Mouse (Mus musculus): ENCODE measurements at regions not wholly inside any gene's neighbourhood (a gene's known extent, or its start where the extent isn't known, plus 50 kb on each side); places are given as distances from the start of the nearest gene placed in this dataset.

DNA sequence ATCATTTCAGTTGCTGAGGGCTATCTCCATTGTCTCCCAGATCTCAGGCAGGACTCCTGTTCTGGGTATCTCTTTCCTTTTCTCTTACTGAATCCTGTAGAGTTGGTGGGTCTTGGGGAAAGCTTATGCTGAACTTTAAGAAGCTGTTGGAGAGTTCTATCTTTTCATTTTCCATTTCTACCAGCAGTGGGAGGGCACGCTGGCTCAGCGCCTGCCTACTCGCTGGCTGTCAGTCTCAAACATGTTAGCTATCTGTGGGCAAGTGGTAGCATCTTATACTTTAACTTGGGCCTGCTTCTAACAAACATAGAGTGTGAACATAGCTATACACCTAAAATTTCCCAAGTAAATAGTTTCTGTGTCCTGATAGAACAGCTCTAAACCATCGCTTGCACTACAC lies 125.2 kb upstream of the Pum3 start:
- DNase-seq (ENCODE audit: low spot score): no peak
- H3K9me3 ChIP-seq (replicated peaks): no peaks in the 10 kb centered on the region
- no peak overlapping the region for H3K27ac ChIP-seq (replicated peaks)
- H3K27me3 ChIP-seq (ENCODE audit: low read depth, poor library complexity, severe bottlenecking): no peaks in the 10 kb centered on the region
- no peaks in the 10 kb centered on the region for H3K4me1 ChIP-seq
- 91% methylated on average over 4 of the region's 4 CpGs for WGBS
- H3K36me3 ChIP-seq: no peaks in the 10 kb centered on the region
- H3K4me3 ChIP-seq: no peak overlapping the region

- DNase-seq (ENCODE audit: low spot score): no peak
- Histone ChIP-seq H3K27me3 (ENCODE audit: low read depth, poor library complexity, severe bottlenecking) (no peaks in the 10 kb centered on the region), H3K36me3 (no peaks in the 10 kb centered on the region), H3K4me1 (no peaks in the 10 kb centered on the region), H3K27ac (replicated peaks) (no peak overlapping the region), H3K4me3 (no peak overlapping the region), H3K9me3 (replicated peaks) (no peaks in the 10 kb centered on the region)
- WGBS: 80% methylated on average over 11 of the region's 11 CpGs
Measured at GRCm38 (mm10) chr19:27553266-27553665, 123.6 kb upstream of the Pum3 start.

- Histone ChIP-seq H3K4me3 (no peak overlapping the region), H3K36me3 (no peaks in the 10 kb centered on the region), H3K9me3 (replicated peaks) (no peaks in the 10 kb centered on the region), H3K27me3 (ENCODE audit: low read depth, poor library complexity, severe bottlenecking) (peaks cover 6% of the 10 kb centered on the region; the same call in 1 of the 2 replicates), H3K27ac (replicated peaks) (no peak overlapping the region), H3K4me1 (peaks cover 14% of the 10 kb centered on the region)
- 87% methylated on average over 3 of the region's 3 CpGs for WGBS
- DNase-seq (ENCODE audit: low spot score): no peak
Measured at GRCm38 (mm10) chr19:27537746-27538145, 108.1 kb upstream of the Pum3 start.

- 70% methylated on average over 9 of the region's 9 CpGs for WGBS
- no peak overlapping the region for H3K4me3 ChIP-seq
- no peak for DNase-seq (ENCODE audit: low spot score)
Measured at GRCm38 (mm10) chr19:27537066-27537465, 107.4 kb upstream of the Pum3 start.

GRCm38 (mm10) chr19:27527940-27528558 lies 98.4 kb upstream of the Pum3 start:
- Histone ChIP-seq H3K9me3 (replicated peaks) (no peaks in the 10 kb centered on the region), H3K27me3 (ENCODE audit: low read depth, poor library complexity, severe bottlenecking) (no peaks in the 10 kb centered on the region), H3K36me3 (no peaks in the 10 kb centered on the region), H3K27ac (replicated peaks) (no peak overlapping the region), H3K4me1 (no peaks in the 10 kb centered on the region), H3K4me3 (no peak overlapping the region)
- DNase-seq (ENCODE audit: low spot score): no peak
- WGBS: 87% methylated on average over 6 of the region's 6 CpGs

More at GRCm38 (mm10) chr19:27537066-27537465, 107.4 kb upstream of the Pum3 start:
- Histone ChIP-seq H3K36me3 (no peaks in the 10 kb centered on the region), H3K9me3 (replicated peaks) (no peaks in the 10 kb centered on the region), H3K27me3 (ENCODE audit: low read depth, poor library complexity, severe bottlenecking) (peaks cover 2% of the 10 kb centered on the region; the same call in 1 of the 2 replicates), H3K27ac (replicated peaks) (no peak overlapping the region), H3K4me1 (peaks cover 14% of the 10 kb centered on the region)

GRCm38 (mm10) chr19:27519326-27520061 lies 89.9 kb upstream of the Pum3 start:
- DNase-seq (ENCODE audit: low spot score): no peak
- no peaks in the 10 kb centered on the region for H3K4me1 ChIP-seq
- no peaks in the 10 kb centered on the region for H3K27me3 ChIP-seq (ENCODE audit: low read depth, poor library complexity, severe bottlenecking)
- no peaks in the 10 kb centered on the region for H3K9me3 ChIP-seq (replicated peaks)
- WGBS: 85% methylated on average over 5 of the region's 5 CpGs
- no peaks in the 10 kb centered on the region for H3K36me3 ChIP-seq
- H3K4me3 ChIP-seq: no peak overlapping the region
- H3K27ac ChIP-seq (replicated peaks): no peak overlapping the region

- Histone ChIP-seq H3K27me3 (ENCODE audit: low read depth, poor library complexity, severe bottlenecking) (no peaks in the 10 kb centered on the region), H3K36me3 (no peaks in the 10 kb centered on the region), H3K27ac (replicated peaks) (no peak overlapping the region), H3K9me3 (replicated peaks) (no peaks in the 10 kb centered on the region), H3K4me1 (peaks cover 9% of the 10 kb centered on the region), H3K4me3 (no peak overlapping the region)
- no peak for DNase-seq (ENCODE audit: low spot score)
- 83% methylated on average over 3 of the region's 3 CpGs for WGBS
Measured at GRCm38 (mm10) chr19:27514267-27514666, 84.6 kb upstream of the Pum3 start.

GRCm38 (mm10) chr19:27513535-27513934 lies 83.9 kb upstream of the Pum3 start:
- 78% methylated on average over 1 of the region's 1 CpGs for WGBS
- H3K4me1 ChIP-seq: peaks cover 9% of the 10 kb centered on the region
- no peaks in the 10 kb centered on the region for H3K27me3 ChIP-seq (ENCODE audit: low read depth, poor library complexity, severe bottlenecking)
- H3K9me3 ChIP-seq (replicated peaks): no peaks in the 10 kb centered on the region
- no peak overlapping the region for H3K27ac ChIP-seq (replicated peaks)
- DNase-seq (ENCODE audit: low spot score): no peak
- no peak overlapping the region for H3K4me3 ChIP-seq
- H3K36me3 ChIP-seq: no peaks in the 10 kb centered on the region

GRCm38 (mm10) chr19:27511340-27511739 lies 81.7 kb upstream of the Pum3 start:
- H3K9me3 ChIP-seq (replicated peaks): no peaks in the 10 kb centered on the region
- H3K36me3 ChIP-seq: no peaks in the 10 kb centered on the region
- no peak overlapping the region for H3K27ac ChIP-seq (replicated peaks)
- WGBS: 46% methylated on average over 6 of the region's 6 CpGs
- no peaks in the 10 kb centered on the region for H3K27me3 ChIP-seq (ENCODE audit: low read depth, poor library complexity, severe bottlenecking)
- peaks cover 9% of the 10 kb centered on the region for H3K4me1 ChIP-seq
- no peak overlapping the region for H3K4me3 ChIP-seq
- DNase-seq (ENCODE audit: low spot score): peak; percentile 21

GRCm38 (mm10) chr19:27509956-27510639 lies 80.5 kb upstream of the Pum3 start:
- no peaks in the 10 kb centered on the region for H3K36me3 ChIP-seq
- 75% methylated on average over 6 of the region's 6 CpGs for WGBS
- no peak overlapping the region for H3K4me3 ChIP-seq
- no peaks in the 10 kb centered on the region for H3K27me3 ChIP-seq (ENCODE audit: low read depth, poor library complexity, severe bottlenecking)
- no peaks in the 10 kb centered on the region for H3K9me3 ChIP-seq (replicated peaks)
- H3K4me1 ChIP-seq: peaks cover 9% of the 10 kb centered on the region
- H3K27ac ChIP-seq (replicated peaks): no peak overlapping the region
- no peak for DNase-seq (ENCODE audit: low spot score)

DNA sequence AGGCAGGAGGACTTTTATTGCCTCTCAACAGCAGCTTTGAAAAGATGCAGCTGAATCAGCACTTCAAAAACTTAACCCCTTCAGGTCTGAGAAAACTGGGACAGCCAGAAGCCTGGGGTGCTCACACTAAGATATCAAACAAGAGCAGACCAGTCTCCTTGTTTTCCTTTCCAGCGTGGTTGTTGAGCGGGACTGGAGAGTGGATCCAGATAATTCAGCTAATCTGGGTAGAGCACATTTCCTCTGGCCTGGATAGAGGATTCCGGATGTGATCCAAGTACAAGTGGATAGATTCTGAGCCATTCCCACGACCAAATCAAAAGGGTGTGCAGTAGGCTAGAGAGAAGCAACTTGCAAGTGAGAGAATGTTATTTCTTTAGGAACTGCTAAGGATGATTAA lies 68.7 kb upstream of the Pum3 start:
- H3K9me3 ChIP-seq (replicated peaks): no peaks in the 10 kb centered on the region
- no peaks in the 10 kb centered on the region for H3K27me3 ChIP-seq (ENCODE audit: low read depth, poor library complexity, severe bottlenecking)
- no peaks in the 10 kb centered on the region for H3K36me3 ChIP-seq
- H3K4me3 ChIP-seq: no peak overlapping the region
- no peak overlapping the region for H3K27ac ChIP-seq (replicated peaks)
- no peaks in the 10 kb centered on the region for H3K4me1 ChIP-seq
- WGBS: 88% methylated on average over 4 of the region's 4 CpGs
- no peak for DNase-seq (ENCODE audit: low spot score)

- 0 out of 2 replicates have a peak, but pooled peaks cover 4% of the 10 kb centered on the region for H3K9me3 ChIP-seq (replicated peaks)
- no peak for DNase-seq (ENCODE audit: low spot score)
- H3K4me1 ChIP-seq: no peaks in the 10 kb centered on the region
- no peaks in the 10 kb centered on the region for H3K27me3 ChIP-seq (ENCODE audit: low read depth, poor library complexity, severe bottlenecking)
- H3K36me3 ChIP-seq: no peaks in the 10 kb centered on the region
- H3K27ac ChIP-seq (replicated peaks): no peak overlapping the region
- no peak overlapping the region for H3K4me3 ChIP-seq
- WGBS: 94% methylated on average over 8 of the region's 8 CpGs
Measured at GRCm38 (mm10) chr19:27492468-27492867, 62.8 kb upstream of the Pum3 start.

DNA sequence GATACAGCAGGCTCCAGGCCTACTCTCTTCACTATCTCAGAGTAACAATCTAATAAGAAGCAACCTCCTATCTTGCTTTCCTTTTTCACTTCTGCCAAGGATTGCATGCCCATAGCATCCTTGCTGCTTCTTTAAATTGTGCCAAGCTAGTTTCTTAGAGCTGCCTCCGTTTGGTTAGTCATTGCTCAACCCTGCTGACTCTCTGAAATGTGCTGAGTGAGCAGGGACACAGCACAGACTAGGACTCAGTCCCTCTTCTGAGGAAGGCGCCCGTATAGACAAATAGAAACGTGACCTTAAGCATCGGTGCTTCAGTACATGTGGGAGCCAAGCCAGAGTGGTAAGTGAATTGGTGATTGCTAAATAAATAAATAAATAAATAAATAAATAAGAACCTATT lies 62.2 kb upstream of the Pum3 start:
- Histone ChIP-seq H3K9me3 (replicated peaks) (0 out of 2 replicates have a peak, but pooled peaks cover 4% of the 10 kb centered on the region), H3K27me3 (ENCODE audit: low read depth, poor library complexity, severe bottlenecking) (no peaks in the 10 kb centered on the region), H3K4me3 (no peak overlapping the region), H3K27ac (replicated peaks) (no peak overlapping the region), H3K36me3 (no peaks in the 10 kb centered on the region), H3K4me1 (no peaks in the 10 kb centered on the region)
- 93% methylated on average over 5 of the region's 5 CpGs for WGBS
- no peak for DNase-seq (ENCODE audit: low spot score)
